Mouse (Mus musculus) bone marrow, adult 2 months (tissue): ENCODE results near the gene Gsn.

Experiments used
- CTCF ChIP-seq: fragments of 200-500 bp; IDR thresholded peaks from 2 replicates; pipeline ENCODE4 v1.5.1; 2011; ENCODE audit warnings: low read length, control low read depth; ENCODE audit not compliant: control insufficient read depth, insufficient read depth
- POLR2A ChIP-seq: fragments of 200-500 bp; IDR thresholded peaks from 2 replicates; pipeline ENCODE4 v1.6.1; 2011; ENCODE audit warnings: low read depth, mild to moderate bottlenecking, control low read depth, low read length, borderline replicate concordance; ENCODE audit not compliant: control insufficient read depth

DNA sequence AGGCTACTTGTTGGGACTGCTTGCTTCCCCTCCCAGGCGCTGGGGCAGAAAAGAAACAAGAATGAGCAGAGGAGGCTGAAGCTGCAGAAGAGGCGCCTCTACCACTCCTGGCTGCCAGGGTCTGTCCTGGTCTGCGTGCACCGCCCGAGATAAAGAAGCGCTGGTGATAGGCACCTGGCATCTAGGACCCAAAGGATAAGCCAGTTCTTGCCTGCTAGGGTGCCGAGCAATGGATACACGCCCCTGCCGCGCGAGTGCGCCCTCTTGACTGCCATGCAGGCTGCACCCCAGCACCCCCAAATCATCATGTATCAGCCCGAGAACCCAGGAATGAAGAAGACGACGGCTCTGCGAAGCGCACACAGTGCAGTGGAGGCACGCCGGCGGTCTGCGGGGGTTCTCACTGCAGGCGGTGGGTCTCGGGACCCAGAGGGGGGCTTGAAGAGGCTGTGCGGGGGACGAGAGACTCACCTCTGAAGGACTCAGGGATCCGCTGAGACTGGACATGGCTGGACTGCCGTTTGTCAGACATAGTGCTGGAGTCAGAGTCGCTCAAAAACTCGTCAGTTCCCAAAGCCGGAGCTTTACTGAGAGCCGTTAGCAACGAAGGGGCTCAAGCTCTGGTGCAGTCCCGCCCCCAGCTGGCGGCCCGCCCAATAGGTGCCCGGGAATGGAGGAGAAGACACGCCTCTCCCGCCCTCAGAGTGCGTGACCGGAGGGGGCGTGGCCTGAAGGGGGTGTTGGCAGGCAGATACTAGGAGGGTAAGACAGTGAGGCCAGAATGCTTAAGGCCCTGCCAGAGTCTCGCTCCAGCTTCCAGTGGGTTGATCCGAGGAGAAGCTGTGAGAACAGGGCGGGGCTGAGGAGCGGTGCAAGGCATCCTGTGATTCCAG is 80.5 kb downstream of the Gsn start, which contains the start of gene Stom:
- peak; percentile 17; the same call in 1 of the 2 replicates for TF ChIP-seq CTCF
- peak; percentile 88 for TF ChIP-seq POLR2A
